Mouse (Mus musculus): ENCODE measurements around the gene Mxd1.

Gene Mxd1

DNA sequence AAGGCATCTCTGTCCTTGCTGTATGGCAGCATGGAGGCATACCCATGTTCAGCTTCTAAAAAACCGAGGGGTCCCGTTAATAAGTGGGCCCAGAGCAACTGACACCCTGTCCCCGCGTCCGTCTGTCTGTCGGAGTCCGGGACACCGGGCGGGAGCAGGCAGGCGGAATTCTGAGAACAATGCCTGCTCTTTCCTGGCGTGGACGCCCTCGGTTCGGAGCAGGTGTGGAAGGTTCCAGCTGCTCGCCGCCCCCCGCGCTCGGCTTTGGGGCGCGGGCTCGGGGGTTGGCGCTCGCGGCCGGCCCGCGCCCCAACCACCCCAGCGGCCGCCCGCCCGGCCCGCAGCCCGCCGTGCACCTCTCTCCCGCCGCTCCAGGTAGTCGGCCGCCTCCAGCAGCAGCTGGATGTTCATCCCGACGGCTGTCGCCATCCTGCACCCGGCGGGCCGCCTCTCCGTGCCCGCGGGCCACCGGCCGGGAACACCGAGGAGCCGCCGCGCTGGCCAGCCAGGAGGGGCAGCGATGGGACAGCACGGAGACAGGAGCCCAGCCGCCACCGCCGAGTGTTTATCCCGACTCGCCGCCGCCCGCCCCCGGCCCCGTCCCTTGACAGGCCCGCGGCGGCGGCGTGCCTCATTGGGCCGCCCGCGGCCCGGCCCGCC lies at the start of gene Mxd1:
Gene Mxd1 (minus strand): TSS at position 582 of the 660 bp plus-strand sequence.
- no peak for DNase-seq (ENCODE audit: low read depth)

DNA sequence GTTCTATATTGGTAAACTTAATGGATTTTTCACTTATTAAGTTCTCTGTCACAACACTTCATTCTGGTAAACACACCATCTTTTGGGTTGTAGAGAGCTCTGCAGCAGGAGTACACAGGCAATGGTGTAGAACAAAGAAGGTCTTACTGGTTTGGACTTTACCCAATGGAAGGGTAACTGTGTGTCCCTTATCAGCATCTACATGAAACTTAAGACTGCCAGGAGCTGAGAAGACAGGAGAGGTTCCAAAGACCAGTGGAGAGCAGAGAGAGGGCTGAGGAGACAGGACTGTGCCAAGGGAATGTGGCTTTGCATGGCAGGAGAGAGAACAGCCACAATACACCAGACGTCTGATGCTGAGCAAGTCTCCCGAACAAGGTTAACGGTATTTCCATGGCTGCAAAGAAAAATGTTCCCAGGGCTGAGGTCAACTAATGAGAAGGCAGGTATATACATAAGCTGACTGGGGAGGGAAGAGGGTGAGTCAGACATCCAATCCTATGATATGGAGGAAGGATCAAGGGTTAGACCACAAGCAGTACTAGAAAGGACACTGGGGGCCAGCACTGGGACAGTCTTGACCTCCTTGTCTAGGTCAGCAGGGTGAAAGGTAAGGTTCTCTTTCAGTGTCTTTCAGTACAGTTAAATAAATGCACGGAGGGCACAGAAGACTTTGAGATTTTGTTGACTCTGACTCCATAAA lies 39.3 kb upstream of the Mxd1 start:
- DNase-seq (ENCODE audit: low read depth): no peak

DNA sequence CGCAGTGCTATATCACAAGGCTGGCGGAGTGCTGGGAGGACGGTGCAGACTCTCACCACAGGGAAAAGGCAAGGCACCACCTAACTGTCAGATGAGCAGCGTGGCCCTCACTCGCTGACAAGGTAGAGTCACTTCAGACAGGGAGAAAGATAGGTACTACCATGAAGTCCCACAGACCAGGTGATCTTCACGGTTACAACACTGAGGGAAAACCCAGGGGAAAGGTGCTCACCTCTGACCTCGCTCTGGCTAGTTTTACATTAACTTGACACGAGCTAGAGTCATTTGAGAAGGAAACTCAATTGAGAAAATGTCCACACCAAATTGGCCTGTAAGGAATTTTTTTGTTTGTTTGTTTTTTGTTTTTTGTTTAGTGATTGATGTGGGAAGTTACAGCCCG lies 33.6 kb upstream of the Mxd1 start:
- no peak for DNase-seq (ENCODE audit: low read depth)

DNA sequence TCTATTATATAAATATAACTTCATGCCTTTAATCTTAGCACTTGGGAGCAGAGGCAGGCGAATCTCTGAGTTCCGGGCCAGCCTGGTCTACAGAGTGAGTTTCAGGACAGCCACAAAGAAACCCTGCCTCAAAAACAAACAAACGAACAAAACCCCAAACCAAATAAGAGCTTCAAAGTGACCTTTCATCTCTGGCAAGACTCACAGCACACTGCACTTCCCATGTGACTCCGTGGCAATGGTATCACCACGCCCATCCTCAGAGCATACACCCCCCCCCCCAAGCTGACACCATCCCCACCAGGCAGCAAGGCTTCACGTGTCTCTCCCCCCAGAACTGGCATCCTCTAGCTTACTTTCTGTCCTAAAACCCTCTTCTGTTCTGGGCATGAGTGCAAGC lies 28.9 kb upstream of the Mxd1 start:
- DNase-seq (ENCODE audit: low read depth): no peak

DNA sequence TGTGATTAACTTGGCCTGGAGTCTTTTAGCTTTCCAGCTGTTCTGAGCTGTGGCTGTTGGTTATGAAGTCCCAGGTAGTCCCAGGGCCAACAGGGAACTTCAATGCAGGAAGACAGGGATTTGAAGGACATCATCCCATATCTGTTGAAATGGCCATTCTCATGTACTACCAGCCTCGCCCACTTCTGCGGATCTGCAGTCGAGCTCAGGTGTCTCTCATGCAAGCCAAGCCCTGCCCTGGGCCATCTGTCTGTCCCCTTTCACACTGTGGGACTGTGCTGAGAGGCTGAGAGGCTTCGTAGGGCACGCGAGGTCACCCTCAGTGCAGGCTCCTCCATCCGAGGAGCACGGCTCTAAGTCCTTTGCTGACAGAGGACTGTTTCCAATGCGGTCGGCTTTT lies 27.3 kb upstream of the Mxd1 start:
- DNase-seq (ENCODE audit: low read depth): no peak

DNA sequence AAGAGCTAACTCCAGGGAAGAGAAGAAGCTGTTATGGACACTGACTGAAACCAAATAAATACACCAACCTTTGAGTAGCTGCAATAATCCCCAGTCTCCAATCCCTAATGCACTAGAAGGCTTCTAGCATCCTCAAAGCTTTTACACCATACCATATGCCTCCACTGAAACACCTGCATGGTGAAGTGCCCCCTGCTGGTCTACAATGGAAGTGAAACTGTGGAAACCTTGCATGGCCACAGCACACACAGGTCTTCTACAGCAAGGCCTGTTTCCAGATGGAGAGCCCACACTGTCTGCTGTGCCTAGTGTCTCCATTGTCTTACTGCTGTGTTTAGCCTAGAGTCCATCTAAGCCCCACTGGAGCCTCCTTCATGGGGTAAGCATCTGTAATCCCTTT lies 25.5 kb upstream of the Mxd1 start:
- DNase-seq (ENCODE audit: low read depth): peak; percentile 88

DNA sequence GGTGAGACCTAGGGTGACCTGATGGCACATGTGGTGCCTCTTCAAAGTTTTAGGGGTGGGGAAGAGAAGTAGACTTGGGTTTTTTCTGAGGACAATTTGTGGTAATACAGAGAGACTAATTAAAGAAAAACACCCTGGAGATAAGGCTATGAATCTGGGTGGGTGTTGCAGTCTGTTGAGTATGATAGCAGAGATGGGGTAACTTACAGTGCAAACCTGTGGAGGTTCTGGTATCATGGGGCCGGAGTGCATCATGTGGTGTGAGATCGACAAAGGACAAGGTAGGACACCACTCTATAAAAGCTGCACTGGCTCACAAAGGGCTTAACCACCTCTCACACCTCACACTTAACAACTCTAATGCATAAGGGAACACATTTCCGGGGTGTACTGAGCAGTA lies 20.7 kb upstream of the Mxd1 start:
- DNase-seq (ENCODE audit: low read depth): no peak

DNA sequence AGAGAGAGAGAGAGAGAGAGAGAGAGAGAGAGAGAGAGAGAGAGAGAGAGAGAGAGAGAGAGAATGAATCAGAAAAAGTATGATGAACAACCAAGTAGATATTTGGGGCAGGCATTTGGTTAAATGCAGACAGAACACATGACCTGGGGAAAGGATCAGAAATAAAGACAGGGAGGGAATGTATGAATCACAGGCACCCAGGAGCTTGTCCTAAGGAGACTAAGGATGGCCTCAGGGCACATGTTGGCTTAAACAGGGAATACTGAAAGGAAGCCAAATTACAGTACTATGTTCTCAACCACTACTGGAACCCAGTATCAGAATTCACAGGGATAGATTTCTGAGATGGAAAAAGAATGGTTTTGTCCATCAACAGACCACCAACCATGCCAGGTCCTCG lies 18.0 kb upstream of the Mxd1 start:
- DNase-seq (ENCODE audit: low read depth): no peak

DNA sequence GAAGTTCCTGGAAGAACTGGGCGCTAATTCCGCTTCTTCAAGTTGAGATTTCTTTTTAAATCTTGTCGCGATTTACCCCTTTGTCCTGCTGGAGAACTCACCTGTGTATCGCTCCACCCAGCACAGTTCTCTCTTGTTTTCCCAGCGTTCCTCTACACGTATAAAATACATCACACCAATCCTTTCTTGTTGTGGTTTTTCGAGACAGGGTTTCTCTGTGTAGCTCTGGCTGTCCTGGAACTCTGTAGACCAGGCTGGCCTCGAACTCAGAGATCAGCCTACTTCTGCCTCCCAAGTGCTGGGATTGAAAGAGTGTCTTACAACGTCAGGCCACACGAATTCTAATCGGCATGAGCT lies 15.7 kb upstream of the Mxd1 start:
- no peak for DNase-seq (ENCODE audit: low read depth)

DNA sequence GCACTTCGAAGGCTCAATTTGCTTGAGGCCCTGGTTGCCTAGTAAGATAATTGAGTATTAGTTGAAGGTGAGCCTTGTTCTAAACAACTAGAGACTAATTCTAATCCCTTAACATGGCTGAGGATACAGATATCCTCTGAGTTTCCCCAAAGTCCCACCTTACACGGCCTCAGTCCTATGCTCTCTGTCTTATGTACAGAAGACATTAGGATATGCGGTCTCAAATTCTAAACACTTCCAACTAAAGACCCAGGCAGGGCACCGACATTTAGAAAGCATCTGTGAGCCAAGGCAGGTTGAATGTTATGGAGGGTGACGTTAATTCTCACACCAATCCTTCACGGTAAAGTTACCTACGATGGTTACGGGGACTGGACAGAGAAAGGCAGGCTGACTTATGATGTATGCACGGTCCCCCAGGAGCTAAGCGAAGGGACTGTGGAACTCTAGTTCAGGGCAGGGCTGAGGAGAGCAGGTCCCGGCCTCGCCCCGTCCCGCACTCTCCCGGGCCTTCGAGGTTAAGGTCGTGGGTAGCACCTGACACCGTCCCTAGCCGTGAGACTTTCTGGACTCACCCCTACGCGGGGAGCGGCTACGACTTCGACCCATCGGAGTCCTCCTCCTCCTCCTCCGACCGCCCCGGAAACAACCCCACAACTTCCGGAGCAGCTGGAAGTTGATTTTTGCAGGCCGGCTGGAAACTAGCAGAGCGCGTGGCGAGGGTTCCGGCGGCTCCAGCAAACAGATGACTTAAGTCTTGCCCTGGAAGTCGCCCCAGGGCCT lies 15.1 kb upstream of the Mxd1 start, which contains the start of gene Snrnp27:
Gene Snrnp27 (minus strand): TSS at position 651 of the 783 bp plus-strand sequence.
- peak; percentile 95 for DNase-seq (ENCODE audit: low read depth)

DNA sequence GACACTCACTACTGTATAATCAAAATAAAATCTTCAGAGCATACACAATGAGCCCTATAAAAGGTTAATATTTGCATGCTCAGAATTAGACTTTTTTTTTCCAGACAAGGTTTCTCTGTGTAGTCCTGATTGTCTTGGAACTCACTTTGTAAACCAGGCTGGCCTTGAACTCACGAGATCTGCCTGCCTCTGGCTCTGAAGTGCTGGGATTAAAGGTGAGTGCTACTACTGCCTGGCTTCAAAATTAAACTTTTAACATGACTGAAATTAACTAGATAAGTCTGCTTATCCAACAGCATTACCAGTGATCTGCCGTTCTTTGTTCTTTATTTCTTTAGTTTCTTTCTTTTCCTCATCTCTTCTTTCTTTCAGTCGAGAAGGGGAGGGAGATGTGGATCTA lies 12.3 kb upstream of the Mxd1 start:
- no peak for DNase-seq (ENCODE audit: low read depth)

DNA sequence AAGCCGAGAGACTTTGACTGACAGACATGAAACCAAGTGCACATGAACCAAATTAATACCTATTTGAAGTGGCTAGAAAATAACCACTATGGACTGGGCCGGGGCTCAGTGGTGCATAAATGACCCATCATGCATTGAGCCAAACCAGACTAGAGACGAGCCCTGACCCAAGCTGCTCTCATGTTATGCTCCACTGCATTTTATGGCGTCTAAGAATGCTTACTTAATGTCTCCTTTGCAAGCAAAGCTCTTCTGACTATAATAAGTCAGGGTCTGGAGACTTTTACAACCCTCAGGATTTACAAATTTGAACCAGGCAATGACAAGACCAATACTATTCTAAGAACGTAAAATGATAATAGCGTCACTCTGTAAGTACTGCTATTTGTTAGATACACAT lies 9.4 kb upstream of the Mxd1 start:
- no peak for DNase-seq (ENCODE audit: low read depth)

DNA sequence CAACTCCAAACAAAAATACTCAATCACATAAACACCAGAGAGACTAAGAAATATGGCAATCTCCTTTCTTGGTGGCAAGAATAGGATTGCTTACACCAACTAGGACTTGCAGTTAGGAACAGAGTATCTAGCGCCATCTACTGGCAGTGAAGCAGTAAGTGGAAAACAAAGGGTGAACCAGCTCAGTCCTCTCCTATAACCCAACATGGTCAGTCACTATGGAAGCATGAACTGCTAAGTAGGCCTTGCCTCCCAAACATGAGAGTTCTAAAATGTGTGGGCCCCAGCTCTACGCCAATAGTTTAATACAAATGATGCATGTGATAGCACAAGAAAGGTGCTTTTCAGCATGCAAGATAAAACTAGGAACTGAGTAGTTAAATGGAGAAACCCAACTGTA lies 1.9 kb upstream of the Mxd1 start:
- peak; percentile 90 for DNase-seq (ENCODE audit: low read depth)

DNA sequence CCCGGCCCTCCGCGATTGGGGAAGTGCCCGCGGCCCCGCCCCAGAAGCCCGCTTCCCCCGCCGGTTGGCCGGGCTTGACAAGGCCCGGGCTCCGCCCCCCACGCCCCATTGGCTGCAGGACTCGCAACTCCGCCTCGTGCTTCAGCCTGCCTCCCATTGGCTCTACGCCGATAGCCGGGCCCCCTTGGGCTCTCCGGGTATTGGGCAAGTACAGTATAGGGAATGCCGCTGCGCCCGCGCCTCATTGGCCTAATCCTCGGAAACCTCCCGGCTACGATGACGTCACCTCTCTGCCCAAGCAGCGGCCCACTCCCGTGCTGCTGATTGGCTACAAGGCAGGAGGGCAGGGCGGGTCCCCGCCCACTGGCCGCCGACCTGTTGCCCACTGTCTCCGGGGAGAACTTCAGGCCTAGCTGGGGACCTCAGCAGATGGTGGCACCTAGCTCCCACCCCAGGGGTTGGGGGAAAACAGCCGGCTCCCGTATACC lies 323 bp upstream of the Mxd1 start:
- peak; percentile 99 for DNase-seq (ENCODE audit: low read depth)

DNA sequence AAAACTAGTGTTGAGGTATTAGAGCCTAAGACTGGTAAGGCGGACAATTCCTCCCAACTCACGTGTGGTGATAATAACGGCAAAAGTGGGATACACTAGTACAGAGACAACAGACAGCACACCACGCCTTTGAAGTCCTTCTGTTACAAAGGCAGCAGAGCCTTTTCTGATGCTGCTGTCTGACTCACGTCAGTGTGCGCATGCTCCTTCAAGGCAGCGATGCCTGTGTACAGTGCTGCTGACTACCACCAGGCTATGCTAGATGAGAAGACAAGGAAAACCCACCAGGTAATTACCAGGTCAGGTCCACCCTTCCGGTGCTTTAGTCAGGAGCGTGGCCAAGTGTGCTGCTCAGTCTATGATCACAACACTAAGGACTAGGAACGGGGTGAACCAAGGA lies 1.9 kb downstream of the Mxd1 start:
- peak; percentile 72 for DNase-seq (ENCODE audit: low read depth)

DNA sequence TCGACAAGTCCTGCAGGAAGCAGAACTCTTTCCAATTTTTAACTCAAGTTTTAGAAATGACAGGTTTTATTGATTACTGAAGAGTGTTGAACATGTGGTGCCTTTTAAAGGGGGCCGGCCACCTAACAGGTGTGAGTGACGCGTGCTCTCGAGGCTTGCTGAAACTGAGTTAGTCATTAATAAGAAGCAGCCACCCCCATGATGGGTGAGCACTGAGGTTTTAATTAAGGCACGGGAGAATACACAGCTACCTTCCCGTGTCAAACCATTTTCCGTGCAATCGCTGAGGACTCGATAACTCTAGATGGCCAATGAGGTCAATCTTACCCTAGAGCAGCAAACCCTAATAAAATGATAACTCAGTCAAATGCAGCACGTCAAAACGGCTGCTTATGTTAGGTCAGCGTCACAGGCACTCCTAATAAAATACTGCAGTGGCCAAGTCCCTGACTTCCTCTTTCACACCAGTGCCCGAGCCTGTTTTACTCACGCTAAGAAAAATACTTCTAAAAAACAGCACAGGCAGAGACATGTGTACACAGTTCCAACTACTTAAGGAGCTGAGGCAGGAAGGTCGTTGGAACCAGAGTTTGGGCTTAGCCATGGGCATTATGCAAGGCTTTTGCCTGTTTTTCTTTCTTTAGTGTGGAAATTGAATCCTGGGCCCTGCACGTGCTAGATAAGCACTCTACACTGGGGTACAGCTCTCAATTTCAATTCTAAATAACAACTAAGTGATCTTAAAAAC lies 3.2 kb downstream of the Mxd1 start:
- no peak for DNase-seq (ENCODE audit: low read depth)

DNA sequence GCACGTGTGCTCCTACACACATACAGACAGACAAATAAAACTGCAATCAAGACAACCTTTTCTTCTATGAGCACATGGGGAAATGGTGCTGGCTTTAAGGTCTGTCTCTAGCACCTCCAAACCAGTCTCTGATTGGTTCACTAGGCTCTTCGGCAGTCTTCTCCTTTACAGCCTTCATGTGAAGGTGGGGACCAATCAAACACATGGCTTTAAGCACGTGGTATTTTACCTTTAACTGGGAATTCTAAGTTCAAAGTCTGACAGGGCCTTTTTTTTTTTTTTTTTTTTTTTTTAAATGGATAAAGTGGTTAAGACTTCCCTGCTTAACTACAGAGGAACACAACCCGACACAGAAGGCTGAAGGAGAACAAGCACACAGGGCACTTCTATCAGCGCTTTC lies 3.9 kb downstream of the Mxd1 start:
- no peak for DNase-seq (ENCODE audit: low read depth)

DNA sequence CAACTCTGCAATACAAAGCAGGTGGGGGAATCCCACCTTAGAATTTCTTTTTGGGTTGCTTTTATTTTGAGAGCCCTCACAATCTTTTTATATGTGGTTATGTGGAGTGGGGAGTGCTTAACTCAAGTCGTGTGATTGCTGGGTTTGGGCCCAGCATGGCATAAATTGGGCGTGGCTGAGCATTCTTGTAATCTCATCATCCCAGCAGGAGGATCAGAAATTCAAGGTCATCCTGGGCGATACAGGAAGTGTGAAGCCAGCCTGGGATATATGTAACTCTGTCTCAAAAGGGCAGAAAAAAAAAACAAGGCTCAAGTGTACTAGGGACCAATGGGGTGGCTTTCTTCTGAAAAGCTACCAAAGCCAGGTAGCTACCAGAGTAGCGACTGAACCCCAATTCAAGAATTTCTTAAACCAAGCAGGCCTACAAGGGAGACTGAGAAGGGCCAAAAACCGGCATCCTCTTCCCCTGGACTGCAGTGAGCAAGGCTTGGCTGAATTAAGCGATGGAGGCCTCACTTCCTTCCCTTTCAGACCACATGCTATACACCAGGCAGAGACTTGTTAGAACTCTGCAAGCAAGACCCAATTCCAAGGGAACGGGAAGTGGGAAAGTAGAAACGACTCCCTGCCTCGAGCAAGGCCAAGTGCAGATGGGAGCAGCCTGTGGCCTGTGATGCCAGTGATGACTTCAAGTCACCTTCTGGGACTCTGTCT lies 8.6 kb downstream of the Mxd1 start:
- no peak for DNase-seq (ENCODE audit: low read depth)

DNA sequence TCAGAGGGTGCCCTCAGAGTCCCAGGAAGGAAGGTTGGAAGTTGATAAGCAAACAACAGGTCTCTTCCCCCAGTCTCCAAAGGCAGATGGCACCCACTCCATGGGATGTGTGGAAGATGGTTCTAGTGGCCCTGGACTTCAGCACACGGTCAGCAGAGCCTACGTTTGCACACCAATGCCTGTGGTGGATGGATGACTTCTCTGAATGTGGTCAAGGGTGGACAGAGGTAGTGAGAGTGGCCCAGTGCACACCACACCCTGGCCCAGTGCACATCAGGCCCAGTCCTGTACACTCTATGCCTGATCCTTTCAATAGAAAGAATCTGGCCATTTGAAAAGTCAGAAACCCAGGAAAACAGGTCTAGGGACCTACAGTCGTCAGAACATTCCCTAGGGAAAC lies 10.5 kb downstream of the Mxd1 start:
- DNase-seq (ENCODE audit: low read depth): no peak

DNA sequence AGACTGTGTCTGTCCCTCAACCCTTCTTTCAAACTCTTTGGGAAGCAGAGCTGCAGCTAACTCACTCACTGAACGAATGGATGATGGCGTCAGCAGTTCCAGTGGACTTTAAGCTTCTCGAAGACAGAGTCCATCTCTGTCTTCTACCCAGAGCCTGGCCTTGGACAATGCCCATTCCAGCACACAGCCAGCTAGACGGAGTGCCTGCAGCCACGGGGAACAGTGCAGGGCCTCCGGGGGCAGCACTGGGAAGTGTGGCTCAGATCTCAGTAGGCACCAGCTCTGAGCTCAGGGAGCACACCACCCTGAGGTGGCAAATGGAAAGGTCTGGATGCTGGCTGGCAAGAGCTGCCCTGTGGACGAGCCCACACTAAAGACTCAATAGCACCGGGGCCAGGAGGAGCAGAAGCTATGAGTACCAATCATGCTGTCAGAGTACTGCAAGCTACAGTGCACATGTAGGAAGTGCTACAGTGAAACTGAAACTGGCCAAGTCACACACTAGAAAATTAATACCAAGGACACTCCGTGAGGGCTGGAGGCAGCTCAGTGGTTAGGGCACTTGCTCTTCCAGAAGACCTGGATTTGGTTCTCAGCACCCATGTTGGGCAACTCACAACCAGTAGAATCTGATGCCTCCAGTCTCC lies 14.6 kb downstream of the Mxd1 start:
- DNase-seq (ENCODE audit: low read depth): peak; percentile 48

DNA sequence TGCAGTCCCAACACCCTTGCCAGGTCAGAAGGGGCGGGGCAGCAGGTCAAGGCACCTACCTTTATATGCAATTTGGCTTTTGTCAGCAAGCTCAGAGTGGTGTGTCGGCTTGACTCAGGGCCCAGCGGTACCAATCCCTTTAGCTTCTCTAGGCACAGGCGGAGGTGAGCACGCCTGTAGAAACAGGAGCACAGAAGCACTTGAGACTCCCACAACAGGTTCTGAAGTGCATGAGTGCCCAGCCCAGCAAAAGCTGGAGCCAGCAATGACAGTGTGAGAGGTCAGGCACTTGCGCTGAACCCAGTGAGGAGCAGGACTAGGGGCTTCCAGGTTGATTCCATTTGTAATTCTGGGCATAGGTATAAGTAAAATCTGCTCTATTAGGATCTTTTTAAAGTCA lies 15.9 kb downstream of the Mxd1 start:
- DNase-seq (ENCODE audit: low read depth): no peak

All from induced T-regulatory cell, adult 2 months (primary cell).